Mouse (Mus musculus) adrenal gland, postnatal 25 days (tissue): ENCODE data around the gene Capg. TPM values are rescaled to one million over a fixed set of nuclear protein-coding genes. Genes with fewer than 3 reads are reported as not detected.
A peak's percentile ranks its signal among the peaks of the same experiment; 100 is the strongest.

ENCODE experiments used
- DNase-seq: peaks from one replicate; pipeline ENCODE4 v3.0.0; 2021; ENCODE audit warnings: mixed read lengths
- total RNA-seq: library from RNA; stranded (reverse); gene quantifications from 2 replicates; pipeline ENCODE4 v1.2.3, GENCODE M21; 2021

The Capg gene
- total RNA-seq, 1 experiment from 2014 or later, result 48.1 TPM

DNA sequence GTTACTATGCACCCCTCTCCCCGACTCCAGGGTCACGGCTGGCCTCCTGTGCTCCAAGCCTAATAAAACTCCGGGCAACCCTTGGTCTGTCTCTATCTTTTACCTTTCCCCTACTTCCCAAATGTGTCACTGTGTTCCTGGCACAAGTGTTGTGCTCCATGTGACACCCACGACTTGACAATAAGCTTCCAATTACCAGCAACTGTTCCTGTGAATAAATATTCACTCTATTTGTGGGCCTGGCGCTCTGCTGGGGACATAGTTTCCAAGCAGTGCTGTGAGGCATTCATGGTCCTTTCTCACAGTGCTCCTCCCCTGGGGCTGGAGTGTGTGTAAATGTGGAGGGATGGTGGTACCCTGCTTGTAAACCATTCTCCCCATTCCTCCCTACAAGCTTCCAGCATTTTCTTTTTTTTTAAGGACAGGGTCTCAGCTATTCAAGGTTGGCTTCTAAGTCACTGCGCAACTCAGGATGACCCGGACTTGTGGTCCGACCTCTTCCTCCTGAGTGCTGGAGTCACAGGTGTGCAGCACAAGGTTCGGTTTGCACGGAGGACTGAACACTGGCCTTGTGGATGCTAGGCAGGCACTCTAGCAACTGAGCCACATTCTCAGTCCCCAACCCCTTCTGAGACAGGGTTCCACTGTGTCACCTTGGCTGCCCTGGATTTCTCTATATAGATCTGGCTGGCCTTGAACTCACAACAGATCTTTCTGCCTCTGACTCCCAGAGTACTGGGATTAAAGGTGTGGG is 26.6 kb downstream of the Capg start:
- no peak for DNase-seq

DNA sequence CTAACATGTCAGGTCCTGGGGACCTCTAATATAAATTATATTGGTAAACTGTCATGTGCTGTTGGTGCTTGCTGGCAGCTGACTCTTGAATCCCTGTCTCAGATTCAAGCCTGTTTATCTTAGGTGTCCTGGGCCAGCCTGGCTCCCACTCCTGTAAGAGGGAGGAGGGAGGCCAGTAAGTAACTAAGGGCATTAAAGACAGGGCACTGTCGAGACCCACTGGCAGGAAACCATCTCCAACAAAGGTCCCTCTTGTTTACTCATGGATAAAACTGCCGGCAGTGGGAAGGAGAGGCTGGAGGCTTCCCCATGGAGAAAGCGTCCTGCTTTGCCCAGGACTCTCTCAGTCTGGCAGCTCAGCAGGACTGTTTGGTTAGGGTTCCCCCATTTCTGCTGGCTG is 27.6 kb downstream of the Capg start:
- no peak for DNase-seq

DNA sequence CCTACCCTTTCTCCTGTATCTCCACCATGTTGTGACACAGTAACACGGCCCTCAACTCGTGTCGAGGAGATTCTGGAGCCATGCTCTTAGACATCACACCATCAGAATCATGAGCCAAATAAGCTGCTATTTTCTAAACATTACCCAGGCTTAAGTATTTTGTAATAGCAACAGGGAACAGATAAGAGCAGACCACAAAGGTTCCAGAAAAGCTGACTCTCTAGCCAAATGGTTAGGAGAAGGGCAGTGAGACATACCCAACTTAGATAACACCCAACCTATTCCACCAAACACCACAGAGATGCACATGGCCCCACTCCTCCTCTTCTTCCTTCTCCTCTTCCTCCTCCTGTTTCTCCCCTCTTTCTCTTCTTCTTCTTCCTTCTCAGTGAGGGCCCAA is 31.9 kb downstream of the Capg start:
- no peak for DNase-seq

DNA sequence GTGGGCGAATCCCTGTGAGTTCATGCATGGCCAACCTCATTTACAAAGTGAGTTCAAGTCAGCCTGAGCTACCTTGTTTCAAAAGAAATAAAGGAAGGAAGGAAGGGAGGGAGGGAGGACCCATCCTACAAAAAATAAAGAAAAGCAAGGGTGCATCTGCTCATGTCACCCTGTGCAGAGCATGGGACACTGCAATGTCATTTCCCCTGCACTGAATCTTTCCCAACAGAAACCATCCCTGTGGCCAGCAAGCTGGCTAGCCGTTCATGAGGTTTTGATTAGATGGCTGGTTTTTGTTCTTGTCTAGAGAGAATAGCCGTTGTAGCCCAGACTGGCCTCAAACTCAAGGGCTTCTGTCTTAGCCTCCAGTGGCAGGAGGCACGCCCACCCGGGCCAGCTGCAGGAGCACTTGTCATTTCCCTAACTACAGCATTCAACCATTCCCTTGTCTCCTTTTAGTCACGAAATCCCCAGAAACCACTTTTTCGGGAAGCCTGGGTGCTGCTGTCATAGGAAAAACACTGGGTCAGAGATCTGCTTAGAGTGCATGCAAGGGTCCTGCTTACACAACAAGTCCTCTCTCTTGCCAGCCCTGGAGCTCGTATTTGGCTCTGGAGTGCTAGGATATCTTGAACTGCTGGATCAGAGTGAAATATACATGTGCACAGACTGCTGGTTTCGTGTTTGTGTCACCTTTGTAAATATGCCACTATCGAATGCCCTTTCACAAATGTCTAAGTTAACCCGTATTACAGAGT is 37.6 kb downstream of the Capg start:
- DNase-seq, result no peak

DNA sequence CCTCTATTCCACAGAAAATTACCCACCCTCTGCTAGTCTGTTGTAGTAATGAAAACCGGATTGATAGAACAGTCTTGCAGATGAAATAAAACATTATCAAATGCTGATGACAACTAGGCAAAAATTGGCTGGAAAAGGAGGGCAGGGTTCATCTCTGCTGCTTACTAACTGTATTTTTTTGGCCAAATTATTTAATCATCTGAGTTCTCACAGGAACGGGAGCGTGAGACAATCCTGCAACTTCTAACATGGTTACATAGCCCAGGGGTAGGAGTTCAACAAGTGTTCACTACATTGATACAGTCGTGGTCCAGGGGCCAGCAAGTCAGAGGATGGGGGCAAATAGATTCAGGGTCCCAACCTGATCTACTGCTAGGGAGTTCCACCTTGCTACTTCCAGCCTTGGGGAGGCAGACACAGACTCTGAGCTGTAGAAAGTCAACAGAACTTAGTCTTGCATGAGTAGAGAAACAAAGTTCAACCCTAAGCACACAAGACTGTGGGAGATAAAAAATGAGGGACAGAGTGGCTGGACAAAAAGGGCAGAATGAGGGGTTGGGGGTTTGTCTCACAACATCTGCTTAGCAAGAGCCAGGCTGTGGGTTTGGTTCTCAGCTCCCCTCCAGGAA is 39.1 kb downstream of the Capg start:
- no peak for DNase-seq

DNA sequence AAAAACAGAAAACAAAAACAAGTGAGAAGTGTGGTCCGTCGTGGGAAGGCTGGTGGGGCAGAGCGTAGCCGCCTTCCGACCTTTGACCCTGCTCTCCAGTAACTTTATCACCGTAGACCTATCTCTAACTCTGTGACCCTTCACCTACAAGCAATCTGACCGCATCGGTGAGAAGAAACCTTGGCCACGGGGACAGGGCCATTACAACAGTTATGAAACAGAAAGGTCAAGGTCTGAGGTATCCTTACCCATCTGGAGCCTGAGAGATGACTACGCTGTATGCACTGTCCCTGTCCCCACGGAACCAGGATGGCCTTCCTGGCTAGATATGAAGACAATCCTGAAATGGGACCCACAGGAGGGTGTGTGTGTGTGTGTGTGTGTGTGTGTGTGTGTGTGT is 40.0 kb downstream of the Capg start:
- no peak for DNase-seq

DNA sequence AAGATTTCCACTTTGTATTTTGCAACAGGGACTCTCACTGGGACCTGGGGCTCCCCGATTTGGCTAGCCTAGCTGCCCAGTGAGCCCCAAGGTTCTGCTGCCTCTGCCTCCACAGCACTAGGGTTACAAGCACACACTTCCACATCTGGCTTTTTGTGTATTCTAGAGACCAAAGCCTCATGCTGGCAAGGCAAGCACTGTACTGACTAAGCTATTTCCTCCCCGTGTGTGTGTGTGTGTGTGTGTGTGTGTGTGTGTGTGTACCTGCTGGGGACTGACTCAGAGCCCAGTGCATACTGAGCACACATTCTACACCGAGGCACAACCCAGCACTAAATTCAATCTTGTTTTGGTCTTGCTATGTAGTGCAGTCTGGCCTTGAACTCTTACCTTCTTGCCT is 42.5 kb downstream of the Capg start:
- DNase-seq, result peak; percentile 22

DNA sequence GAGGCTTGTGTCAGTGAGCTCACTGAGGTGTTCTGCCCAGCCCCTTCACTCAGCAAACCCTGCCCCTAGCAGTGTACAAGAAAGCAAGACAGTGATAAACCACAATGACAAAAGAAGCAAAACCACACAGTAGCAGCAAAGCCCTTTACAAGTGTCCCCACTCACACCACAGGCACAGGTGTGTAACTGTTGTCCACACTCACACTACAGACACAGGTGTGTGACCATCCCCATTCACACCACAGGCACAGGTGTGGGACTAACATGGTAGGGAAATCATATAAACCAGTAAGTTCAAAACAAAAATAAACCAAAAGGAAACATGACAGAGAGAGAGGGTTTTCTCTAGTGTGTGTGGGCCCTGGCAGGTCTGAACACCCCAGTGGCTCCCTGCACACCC is 44.1 kb downstream of the Capg start:
- no peak for DNase-seq

DNA sequence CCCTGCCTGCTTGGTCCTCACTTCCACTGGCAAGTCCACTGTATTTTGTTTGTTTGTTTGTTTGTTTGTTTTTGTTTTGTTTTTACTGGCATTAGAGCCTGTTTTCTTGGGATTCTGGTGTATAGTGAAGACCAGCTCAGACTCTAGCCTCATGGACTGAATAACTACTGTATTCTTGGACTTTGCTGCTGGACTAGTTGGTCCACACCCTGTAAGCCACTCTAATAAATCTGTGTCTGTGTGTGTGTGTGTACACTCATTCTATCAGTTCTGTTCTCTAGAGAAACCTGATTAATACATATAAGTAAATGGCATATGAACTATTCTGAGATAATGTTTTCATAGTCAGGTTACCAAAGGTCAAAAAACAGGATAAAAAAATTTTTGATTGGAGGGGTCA is 45.9 kb downstream of the Capg start:
- DNase-seq, result no peak

DNA sequence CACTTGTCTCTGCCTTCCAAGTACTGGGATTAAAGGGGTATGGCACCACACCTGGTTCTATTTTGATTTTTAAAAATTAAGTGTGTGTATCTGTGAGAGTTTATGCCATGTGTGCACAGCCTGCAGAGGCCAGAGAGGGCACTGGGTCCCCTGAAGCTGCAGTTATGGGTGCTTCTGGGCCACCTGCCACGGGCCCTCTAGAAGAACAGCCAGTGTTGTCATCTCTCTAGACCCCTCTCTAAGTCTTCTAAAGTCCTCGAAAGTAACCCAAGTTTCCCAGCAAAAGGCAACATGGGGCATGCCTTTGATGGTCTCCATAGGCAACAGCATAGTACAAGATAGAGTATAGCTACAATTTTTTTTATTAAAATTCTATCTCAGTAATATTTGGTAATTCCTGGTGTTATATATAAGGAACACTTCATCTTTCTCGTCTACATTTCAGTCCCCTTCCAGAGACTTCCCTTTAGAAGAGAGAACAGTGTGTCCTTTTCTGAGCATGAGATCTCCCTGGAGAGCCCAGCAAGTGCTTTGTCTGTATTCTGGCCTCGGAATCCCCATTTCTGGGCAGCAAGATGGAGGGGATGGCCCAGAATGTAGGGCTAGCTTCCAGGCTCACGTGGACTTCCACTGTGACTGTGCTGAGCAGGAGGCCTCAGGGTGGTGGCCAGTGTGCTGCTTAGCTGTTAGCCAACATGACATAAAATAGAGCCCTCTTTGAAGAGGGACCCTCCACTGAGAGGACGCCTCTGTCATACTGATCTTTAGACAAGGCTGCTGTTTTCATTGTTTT is 49.0 kb downstream of the Capg start:
- DNase-seq, result no peak

DNA sequence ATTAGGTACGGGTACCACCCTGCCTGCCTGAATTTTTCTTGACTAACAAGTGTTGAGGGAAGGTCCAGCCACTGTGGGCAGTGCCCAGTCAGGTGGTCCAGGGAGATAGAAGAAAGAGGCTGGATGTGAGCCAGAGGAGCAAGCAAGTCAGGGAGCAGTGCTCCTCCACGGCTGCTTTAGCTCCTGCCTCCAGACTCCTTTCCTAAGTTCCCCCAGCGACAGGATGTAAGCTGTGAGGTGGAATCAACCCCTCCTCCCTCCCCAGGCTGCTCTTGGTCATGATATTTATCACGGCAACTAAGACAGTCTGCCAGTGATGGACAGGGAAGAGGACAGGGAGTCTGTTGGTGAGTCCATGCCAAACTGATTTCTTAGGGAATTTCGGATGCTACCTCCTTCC is 49.7 kb downstream of the Capg start:
- DNase-seq, result no peak

DNA sequence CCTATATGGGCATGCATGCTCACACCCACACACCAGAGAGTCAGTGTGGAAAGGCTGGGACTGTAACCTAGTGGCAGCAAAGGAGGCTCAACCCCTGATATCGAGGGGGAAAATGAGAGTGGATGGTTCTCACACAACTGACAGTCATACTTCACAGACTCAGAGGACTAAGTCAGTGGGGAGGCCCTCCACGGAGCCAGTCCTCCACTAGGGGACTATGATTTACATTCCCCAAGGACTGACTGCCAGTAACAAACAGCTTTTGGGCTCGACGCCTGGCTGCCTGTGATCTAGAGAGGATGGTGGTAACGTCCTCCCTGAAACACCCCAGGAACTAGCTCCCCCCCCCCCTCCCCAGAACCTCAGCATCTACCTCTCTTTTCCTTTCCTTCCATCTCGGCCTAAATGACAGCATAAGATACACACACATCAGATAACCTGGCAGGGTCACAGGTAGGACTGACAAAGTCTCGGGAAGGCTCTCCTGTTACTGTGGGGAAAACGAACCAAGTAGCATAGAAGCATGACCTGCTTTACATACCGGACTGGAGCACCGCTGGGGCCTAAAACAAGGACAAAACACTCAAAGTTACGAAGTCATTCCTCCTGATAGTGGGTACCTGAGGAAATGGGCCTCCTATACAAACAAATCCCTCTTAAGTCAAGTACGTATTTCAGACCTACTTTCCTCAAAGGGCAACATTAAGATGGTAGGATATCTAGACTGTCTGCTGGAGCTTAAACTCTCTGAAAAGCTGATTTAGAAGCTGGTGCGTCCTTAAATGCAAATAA is 53.1 kb downstream of the Capg start:
- DNase-seq, result peak; percentile 36

DNA sequence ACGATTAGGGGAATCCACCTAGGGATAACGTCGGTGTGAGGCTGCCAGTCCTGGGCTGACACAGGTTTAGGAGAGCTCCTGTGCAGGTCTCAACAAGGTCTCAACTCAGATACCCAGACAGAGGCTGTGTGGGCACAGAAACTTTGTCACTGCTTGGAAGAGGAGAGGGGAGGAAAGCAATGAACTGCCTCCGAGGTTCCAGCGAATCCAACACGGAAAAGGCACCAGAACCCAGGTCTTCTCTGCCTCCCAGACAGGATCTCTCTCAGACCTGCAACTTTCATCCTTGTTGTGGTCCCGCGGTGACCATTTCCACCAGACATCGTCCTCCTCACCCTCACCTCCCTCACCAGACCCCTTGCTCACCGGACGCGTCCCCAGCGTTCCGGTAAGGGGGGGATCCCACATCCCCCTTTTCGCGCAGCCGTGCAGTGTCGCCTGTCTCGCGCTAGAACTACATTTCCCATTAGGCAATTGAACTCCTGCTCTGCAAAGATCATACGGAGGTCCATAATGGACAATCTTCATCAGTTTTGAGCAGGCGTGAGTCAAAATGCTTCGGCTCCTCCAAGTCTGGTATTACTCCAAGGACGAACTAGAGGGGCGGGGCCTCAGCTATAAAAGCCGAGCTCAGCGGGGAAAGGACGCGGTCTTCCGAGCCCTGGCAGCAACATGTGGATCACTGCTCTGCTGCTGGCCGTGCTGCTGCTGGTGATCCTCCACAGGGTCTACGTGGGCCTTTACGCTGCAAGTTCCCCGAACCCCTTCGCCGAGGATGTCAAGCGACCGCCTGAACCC is 54.0 kb downstream of the Capg start, which contains the start of the genes Elmod3 and Retsat:
TSS of gene Elmod3 (minus strand) at position 458 of the 798 bp plus-strand sequence.
TSS of gene Retsat (plus strand) at position 520 of the 798 bp plus-strand sequence.
- peak; percentile 94 for DNase-seq

DNA sequence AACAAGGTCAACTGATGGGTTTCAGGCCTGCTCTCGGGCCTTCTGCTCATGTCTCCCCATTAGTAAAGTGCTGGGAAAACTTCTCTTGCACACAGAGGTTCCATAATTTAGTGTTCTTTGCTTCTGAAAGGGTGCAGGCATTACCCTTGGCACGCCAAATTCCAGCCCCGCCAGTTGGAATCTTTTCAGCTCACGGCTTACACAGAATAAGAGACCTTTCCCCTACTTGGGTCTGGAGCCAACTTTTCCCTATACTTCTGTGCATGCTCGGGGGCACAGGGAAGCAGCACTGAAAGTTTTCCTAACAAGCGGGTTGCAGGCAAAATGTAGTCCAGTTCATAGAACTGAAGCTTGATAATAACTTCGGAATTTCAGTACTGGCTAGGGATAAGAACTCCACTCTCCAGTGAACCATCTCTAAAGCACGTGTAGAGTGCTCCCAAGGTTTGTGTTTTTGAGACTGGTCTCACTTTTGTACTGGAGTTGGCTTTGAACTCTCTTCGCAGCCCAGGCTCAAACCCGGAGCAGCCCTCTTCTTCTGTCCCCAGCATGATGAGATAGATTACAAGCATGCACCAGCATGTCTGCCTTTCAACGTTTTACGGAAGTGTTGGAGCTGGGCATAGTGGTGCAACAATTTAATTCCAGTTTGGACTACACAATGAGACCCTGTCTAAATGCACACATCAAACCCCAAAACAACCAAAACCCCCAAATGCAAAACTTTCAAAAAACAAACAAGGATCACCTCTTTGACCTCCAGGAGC is 54.8 kb downstream of the Capg start:
- peak; percentile 47 for DNase-seq

DNA sequence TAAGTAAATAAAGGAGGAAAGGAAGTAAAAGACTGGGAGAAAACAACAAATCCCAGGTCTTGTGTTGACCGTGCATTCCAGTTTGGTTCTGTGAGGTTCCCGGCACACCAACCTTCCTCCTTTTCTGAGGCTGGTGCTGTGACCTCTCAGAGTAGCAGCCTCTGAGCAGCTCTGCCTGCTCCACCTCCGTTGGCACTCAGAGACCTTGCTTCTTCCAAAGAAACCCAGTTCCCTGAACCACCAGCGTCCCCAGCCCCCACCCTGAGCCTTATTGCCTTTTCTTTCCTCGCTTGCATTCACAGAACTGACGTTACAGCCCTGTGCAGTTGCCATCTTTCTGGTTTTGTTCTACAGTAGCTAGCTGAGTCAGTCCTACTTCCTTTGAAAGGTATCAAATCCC is 56.0 kb downstream of the Capg start:
- peak; percentile 27 for DNase-seq

DNA sequence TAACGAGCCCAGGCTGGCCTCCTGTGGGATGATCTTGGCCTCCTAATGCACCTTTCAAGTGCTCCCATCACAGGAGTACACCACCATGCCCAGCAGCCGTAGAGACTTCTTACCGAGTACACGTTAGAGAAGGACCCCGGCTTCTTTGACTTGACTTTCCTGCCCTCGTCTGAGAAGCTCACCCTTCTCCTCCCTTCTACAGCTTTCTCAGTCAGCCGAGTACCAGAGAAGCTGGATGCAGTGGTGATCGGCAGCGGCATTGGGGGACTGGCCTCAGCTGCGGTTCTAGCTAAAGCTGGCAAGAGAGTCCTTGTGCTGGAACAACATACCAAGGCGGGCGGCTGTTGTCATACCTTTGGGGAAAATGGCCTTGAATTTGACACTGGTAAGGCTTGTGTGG is 56.6 kb downstream of the Capg start:
- DNase-seq, result no peak

DNA sequence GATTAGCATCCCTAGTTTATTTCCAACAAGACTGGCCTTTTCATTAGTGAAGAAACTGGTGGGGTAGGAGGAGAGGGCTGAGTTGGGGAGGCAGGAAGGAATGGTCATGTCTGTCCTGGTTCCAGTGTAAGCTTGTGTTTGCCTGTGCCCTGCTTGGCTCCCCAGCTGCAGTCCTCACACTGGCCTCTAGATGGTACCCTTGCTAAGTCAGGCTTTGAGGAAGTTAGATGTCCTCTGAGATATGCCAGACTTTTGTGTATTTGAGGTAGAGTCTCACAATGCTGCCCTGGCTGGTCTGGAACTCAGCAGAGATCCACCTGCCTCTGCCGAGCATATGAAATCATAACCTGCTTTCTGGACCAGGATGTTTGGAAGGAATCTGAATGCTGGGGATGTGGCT is 57.5 kb downstream of the Capg start:
- DNase-seq, result peak; percentile 79

DNA sequence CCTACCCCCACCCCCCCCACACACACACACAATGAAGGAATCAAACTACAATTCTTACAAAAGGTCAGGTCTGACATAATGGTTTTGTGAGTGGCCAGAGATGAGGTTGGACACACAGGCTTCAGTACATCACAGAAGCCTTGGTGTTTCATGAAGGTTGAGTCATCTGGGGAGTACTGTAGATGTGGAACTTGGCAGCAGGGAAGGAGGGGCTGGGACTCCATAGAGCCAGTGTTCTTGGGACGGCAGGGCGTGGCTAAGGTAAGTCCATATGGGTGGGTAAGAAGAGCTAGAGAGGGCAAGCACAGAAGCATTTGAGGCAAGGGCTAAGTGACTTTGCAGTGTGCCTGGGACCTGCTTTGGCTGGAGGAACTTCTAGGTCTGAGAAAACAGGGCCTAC is 59.9 kb downstream of the Capg start:
- DNase-seq, result no peak

DNA sequence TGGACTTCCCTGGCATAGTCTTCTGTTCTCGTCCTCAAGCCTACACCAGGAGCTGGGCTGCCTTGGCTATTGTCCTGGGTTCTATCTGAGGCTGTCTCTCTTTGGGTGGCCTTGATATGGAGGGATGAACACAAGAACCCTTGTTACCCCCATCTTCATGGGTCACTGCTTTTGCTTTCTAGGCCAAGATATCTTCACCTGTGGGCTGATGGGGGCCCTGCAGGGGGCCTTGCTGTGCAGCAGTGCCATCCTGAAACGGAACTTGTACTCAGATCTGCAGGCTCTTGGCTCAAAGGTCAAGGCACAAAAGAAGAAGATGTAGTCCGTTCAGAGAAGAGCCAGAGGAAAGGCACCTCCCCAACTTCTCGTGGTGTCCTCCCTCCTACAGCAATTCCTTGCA is 62.9 kb downstream of the Capg start:
- no peak for DNase-seq

DNA sequence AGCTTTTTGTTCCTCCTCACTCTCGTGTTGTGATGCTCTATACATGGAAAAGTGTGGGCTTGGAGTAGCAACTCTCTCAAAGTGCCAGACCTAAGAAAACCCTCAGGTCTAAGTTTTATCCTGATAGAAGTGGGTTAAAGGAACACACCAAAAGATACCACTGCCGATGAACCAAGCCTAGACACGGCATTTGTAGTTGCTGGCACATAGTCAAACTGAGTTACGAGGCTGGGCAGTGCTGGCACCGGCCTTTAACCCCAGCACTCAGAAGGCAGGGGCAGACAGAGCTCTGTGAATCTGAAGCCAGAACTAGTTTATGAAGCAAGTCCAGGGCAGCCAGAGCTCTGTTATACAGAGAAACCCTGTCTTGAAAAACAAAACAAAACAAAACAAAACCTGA is 63.5 kb downstream of the Capg start:
- DNase-seq, result no peak
